Mouse (Mus musculus) liver, adult 2 months (tissue): Measurements from ENCODE around the gene Ambra1. TPM values are rescaled to one million over a fixed set of nuclear protein-coding genes. Genes with fewer than 3 reads are reported as not detected.
A peak's percentile ranks its signal among the peaks of the same experiment; 100 is the strongest.

Experiments used
- DNase-seq: peaks from one replicate; pipeline ENCODE4 v3.0.0-alpha.2; 2011; ENCODE audit warnings: low read depth, low spot score; ENCODE audit errors: extremely low read depth
- H3K27ac ChIP-seq: fragments of 200-500 bp; replicated peaks from 2 replicates; pipeline ENCODE4 v1.5.1; 2012; ENCODE audit warnings: low read depth, mild to moderate bottlenecking, control low read depth, inconsistent platforms, low read length; ENCODE audit not compliant: insufficient read depth
- H3K27me3 ChIP-seq: fragments of 200-500 bp; 2 replicates; pipeline ENCODE4 v1.6.1; 2012; ENCODE audit warnings: mild to moderate bottlenecking, moderate library complexity, low read length, inconsistent platforms; ENCODE audit not compliant: control insufficient read depth, insufficient read depth
- H3K36me3 ChIP-seq: fragments of 200-500 bp; 2 replicates; pipeline ENCODE4 v1.6.1; 2012; ENCODE audit warnings: low read length, inconsistent platforms; ENCODE audit not compliant: control insufficient read depth, insufficient read depth
- H3K4me1 ChIP-seq: fragments of 200-500 bp; 2 replicates; pipeline ENCODE4 v1.6.1; 2011; ENCODE audit warnings: low read length; ENCODE audit not compliant: control insufficient read depth, insufficient read depth
- H3K4me3 ChIP-seq: fragments of 200-500 bp; 2 replicates; pipeline ENCODE4 v1.5.1; 2011; ENCODE audit warnings: low read depth, mild to moderate bottlenecking, control low read depth, low read length, moderate library complexity; ENCODE audit not compliant: insufficient read depth
- H3K79me2 ChIP-seq: fragments of 200-500 bp; 2 replicates; pipeline ENCODE4 v1.6.1; 2012; ENCODE audit warnings: inconsistent platforms, mild to moderate bottlenecking, low read length, moderate library complexity; ENCODE audit not compliant: control insufficient read depth, insufficient read depth
- H3K9ac ChIP-seq: fragments of 200-500 bp; 2 replicates; pipeline ENCODE4 v1.6.1; 2012; ENCODE audit warnings: low read depth, mild to moderate bottlenecking, control low read depth, inconsistent platforms, low read length
- CTCF ChIP-seq: fragments of 200-500 bp; IDR thresholded peaks from 2 replicates; pipeline ENCODE4 v1.5.1; 2011; ENCODE audit warnings: low read depth, low read length, control low read depth
- POLR2A ChIP-seq: fragments of 200-500 bp; IDR thresholded peaks from 2 replicates; pipeline ENCODE4 v1.6.1; 2011; ENCODE audit warnings: low read length, control low read depth; ENCODE audit not compliant: insufficient read depth; ENCODE audit errors: extremely low read depth
- WGBS: fragments of 180-500 bp; shearing (Covaris S2); methylation state at CpG from one replicate; pipeline ENCODE4 v1.1.7; 2018; 5-methylcytosine and 5-hydroxymethylcytosine counted together
- polyA plus RNA-seq: library from polyadenylated mRNA; depleted of rRNA; stranded (reverse); fragments of >200 nt; gene quantifications from 2 replicates; pipeline ENCODE4 v1.2.3, GENCODE M21; 2012
- total RNA-seq: library from RNA; depleted of rRNA; stranded (reverse); fragments of >200 nt; gene quantifications from 2 replicates; pipeline ENCODE4 v1.2.3, GENCODE M21; 2014

Gene Ambra1
- total and polyA plus RNA-seq, 2 experiments = 11.0 to 12.4 TPM

DNA sequence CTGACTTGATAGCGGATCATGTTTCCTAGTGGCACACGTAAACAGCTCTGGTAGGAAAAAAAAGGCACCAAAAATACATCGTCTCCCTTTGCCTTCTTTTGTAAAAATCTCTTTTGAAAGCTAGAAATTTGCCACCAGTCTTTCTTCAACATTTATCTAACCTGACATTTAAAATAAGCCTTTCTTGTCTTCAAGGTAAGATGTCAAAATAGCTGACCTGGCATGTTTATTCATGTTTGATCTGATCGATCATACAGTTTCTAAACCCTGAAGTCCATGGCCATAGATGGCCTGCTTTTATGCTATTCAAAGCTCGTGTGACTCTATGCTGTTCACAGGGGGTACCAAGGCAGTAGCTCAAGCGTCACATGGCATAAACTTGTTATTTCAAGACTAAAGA, 124.6 kb downstream of the Ambra1 start:
- H3K27me3 ChIP-seq = no peaks in the 10 kb centered on the region
- no peaks in the 10 kb centered on the region for H3K36me3 ChIP-seq
- WGBS = 96% methylated on average over 6 of the region's 6 CpGs
- TF ChIP-seq POLR2A (no peak), CTCF (no peak)
- DNase-seq = no peak
- no peak overlapping the region for H3K9ac ChIP-seq
- H3K4me3 ChIP-seq = no peak overlapping the region
- no peaks in the 10 kb centered on the region for H3K4me1 ChIP-seq
- H3K27ac ChIP-seq = no peak overlapping the region
- no peaks in the 10 kb centered on the region; the same call in 1 of the 2 replicates for H3K79me2 ChIP-seq

- Histone ChIP-seq H3K9ac (no peak overlapping the region), H3K27ac (no peak overlapping the region), H3K27me3 (no peaks in the 10 kb centered on the region), H3K36me3 (no peaks in the 10 kb centered on the region), H3K79me2 (no peaks in the 10 kb centered on the region), H3K4me1 (no peaks in the 10 kb centered on the region), H3K4me3 (no peak overlapping the region)
- 90% methylated on average over 3 of the region's 3 CpGs for WGBS
- no peak for DNase-seq
- TF ChIP-seq CTCF = no peak
- no peak for TF ChIP-seq POLR2A
These were observed 127.0 kb downstream of the Ambra1 start for GRCm38 (mm10) chr2:91856958-91857357.

DNA sequence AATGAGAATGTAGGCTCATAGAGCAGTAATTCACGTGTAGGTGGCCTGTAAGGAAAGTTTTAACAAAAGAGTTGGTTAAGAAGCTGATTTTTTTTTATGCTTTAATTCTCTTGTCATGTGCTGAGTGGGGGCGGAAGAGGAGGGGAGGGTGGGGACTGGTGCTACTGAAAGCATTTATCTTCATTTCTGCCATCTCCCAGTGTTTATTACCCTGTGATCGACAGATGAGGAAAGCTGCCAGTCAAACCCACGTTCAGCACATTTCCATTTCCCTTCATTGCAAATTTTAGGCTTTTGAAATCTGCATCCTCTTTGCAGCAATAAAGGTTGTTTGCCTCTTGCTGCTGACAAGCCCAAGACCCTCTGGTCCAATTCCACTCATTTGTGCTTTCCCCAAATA, 129.5 kb downstream of the Ambra1 start:
- Histone ChIP-seq H3K36me3 (no peaks in the 10 kb centered on the region), H3K27ac (no peak overlapping the region), H3K9ac (no peak overlapping the region), H3K4me1 (no peaks in the 10 kb centered on the region), H3K79me2 (no peaks in the 10 kb centered on the region), H3K4me3 (no peak overlapping the region), H3K27me3 (no peaks in the 10 kb centered on the region)
- WGBS = 86% methylated on average over 4 of the region's 4 CpGs
- TF ChIP-seq CTCF = no peak
- no peak for TF ChIP-seq POLR2A
- no peak for DNase-seq

- no peaks in the 10 kb centered on the region for H3K36me3 ChIP-seq
- WGBS = 42% methylated on average over 8 of the region's 8 CpGs
- H3K79me2 ChIP-seq = no peaks in the 10 kb centered on the region; the same call in 1 of the 2 replicates
- H3K27me3 ChIP-seq = no peaks in the 10 kb centered on the region
- peak; percentile 40 for DNase-seq
- TF ChIP-seq CTCF (no peak), POLR2A (no peak)
- no peak overlapping the region for H3K4me3 ChIP-seq
- H3K27ac ChIP-seq = no peak overlapping the region
- H3K4me1 ChIP-seq = no peaks in the 10 kb centered on the region; the same call in 1 of the 2 replicates
- H3K9ac ChIP-seq = no peak overlapping the region
These were observed 140.8 kb downstream of the Ambra1 start for GRCm38 (mm10) chr2:91870754-91871153.

- H3K36me3 ChIP-seq = peaks cover 4% of the 10 kb centered on the region; the same call in 1 of the 2 replicates
- no peak overlapping the region for H3K4me3 ChIP-seq
- no peaks in the 10 kb centered on the region; the same call in 1 of the 2 replicates for H3K79me2 ChIP-seq
- no peaks in the 10 kb centered on the region for H3K27me3 ChIP-seq
- DNase-seq = no peak
- no peak overlapping the region for H3K9ac ChIP-seq
- TF ChIP-seq POLR2A = no peak
- no peak for TF ChIP-seq CTCF
- H3K4me1 ChIP-seq = peaks cover 2% of the 10 kb centered on the region; the same call in 1 of the 2 replicates
- 85% methylated on average over 1 of the region's 1 CpGs for WGBS
- no peak overlapping the region for H3K27ac ChIP-seq
These were observed 141.3 kb downstream of the Ambra1 start for GRCm38 (mm10) chr2:91871225-91871624.

GRCm38 (mm10) chr2:91872658-91873057, 142.7 kb downstream of the Ambra1 start:
- Histone ChIP-seq H3K79me2 (no peaks in the 10 kb centered on the region; the same call in 1 of the 2 replicates), H3K27ac (no peak overlapping the region), H3K4me3 (no peak overlapping the region), H3K36me3 (peaks cover 8% of the 10 kb centered on the region; the same call in 1 of the 2 replicates), H3K27me3 (no peaks in the 10 kb centered on the region), H3K9ac (no peak overlapping the region), H3K4me1 (peaks cover 2% of the 10 kb centered on the region; the same call in 1 of the 2 replicates)
- no peak for TF ChIP-seq POLR2A
- TF ChIP-seq CTCF = no peak
- WGBS = 92% methylated on average over 3 of the region's 3 CpGs
- DNase-seq = no peak
